26 mouse cellular contexts compared by ENCODE assay signal in genomic region chr7:112511309-112511708, GRCm38 (mm10).
DNase-seq lines count a peak whose midpoint lies in the region; ATAC-seq lines count a peak whose summit lies in the region.
"Had no signal": no experiment of that assay in that cellular context is flagged by ENCODE, and none has a peak within 500 bp of the region (broad histone marks: within the 10 kb centered on the region; RNA-seq: fewer than 3 reads in every experiment).

No protein-coding gene starts in this region.

- no peak for DNase-seq in heart, adult 11 months
- DNase-seq in kidney, postnatal 10 days, result no peak
- peak; percentile 33 for DNase-seq in brain, adult 2 months (ENCODE audit: low read depth, low spot score)
- no peak for DNase-seq in ovary, adult 18-20 months (ENCODE audit: low spot score)
- no peak for DNase-seq in layer of hippocampus, adult 11-12 months (ENCODE audit: low spot score)
- DNase-seq: adrenal gland, postnatal 36 days; cerebellum, adult 11-12 months; gastrocnemius, postnatal 25 days; heart, postnatal 14 days; kidney, postnatal 25 days; liver, embryonic 13.5 days; lung, postnatal 36 days; midbrain, embryonic 14.5 days; retina, postnatal 1 day; right cerebral cortex, postnatal 4 days had no signal

- 67% methylated on average over 8 of the region's 8 CpGs for WGBS in heart, embryonic 12.5 days
- WGBS in kidney, embryonic 16.5 days, result 47% methylated on average over 8 of the region's 8 CpGs
- WGBS in embryonic facial prominence, embryonic 12.5 days, result 56% methylated on average over 8 of the region's 8 CpGs

- ATAC-seq in heart, embryonic 12.5 days (ENCODE audit: insufficient number of reproducible peaks, low FRiP score), result no peak
- ATAC-seq in kidney, embryonic 16.5 days (ENCODE audit: low FRiP score, low TSS enrichment), result no peak
- no peak for ATAC-seq in embryonic facial prominence, embryonic 12.5 days (ENCODE audit: insufficient number of reproducible peaks, insufficient read depth, low FRiP score, low TSS enrichment)
- ATAC-seq: forebrain, embryonic 16.5 days; inflammation-experienced regulatory T-cells, adult 6 months had no signal

- no peak overlapping the region for H3K4me3 ChIP-seq in heart, embryonic 12.5 days
- no peak overlapping the region for H3K4me3 ChIP-seq in kidney, embryonic 16.5 days (ENCODE audit: low read length)
- no peak overlapping the region for H3K4me3 ChIP-seq in embryonic facial prominence, embryonic 12.5 days
- H3K4me3 ChIP-seq: forebrain, embryonic 10.5 days; hindbrain, embryonic 12.5 days; limb, embryonic 13.5 days; liver, embryonic 13.5 days; lung, embryonic 15.5 days; megakaryocyte, embryonic 14.5 days; neural tube, embryonic 12.5 days had no signal

- peak overlapping the region; percentile 8; the same call in 1 of the 2 replicates for H3K27ac ChIP-seq in heart, embryonic 12.5 days (ENCODE audit: poor library complexity, severe bottlenecking)
- H3K27ac ChIP-seq in kidney, embryonic 16.5 days (ENCODE audit: low read length), result peak overlapping the region; percentile 36
- H3K27ac ChIP-seq in embryonic facial prominence, embryonic 12.5 days, result peak overlapping the region; percentile 24
- H3K27ac ChIP-seq: hindbrain, embryonic 12.5 days; limb, embryonic 13.5 days; liver, embryonic 13.5 days; lung, embryonic 15.5 days; neural tube, embryonic 12.5 days had no signal

- H3K9ac ChIP-seq in heart, embryonic 12.5 days, result no peak overlapping the region
- H3K9ac ChIP-seq in kidney, embryonic 16.5 days (replicated peaks; ENCODE audit: low read length), result no peak overlapping the region; the same call in 1 of the 2 replicates
- H3K9ac ChIP-seq in embryonic facial prominence, embryonic 12.5 days, result no peak overlapping the region
- H3K9ac ChIP-seq: hindbrain, embryonic 12.5 days; limb, embryonic 13.5 days; liver, embryonic 13.5 days; lung, embryonic 15.5 days; neural tube, embryonic 12.5 days had no signal

- no peaks in the 10 kb centered on the region for H3K27me3 ChIP-seq in heart, embryonic 12.5 days (replicated peaks)
- no peaks in the 10 kb centered on the region for H3K27me3 ChIP-seq in kidney, embryonic 16.5 days (ENCODE audit: insufficient read depth, low read length)
- H3K27me3 ChIP-seq in embryonic facial prominence, embryonic 12.5 days, result no peaks in the 10 kb centered on the region
- H3K27me3 ChIP-seq: hindbrain, embryonic 12.5 days; liver, embryonic 13.5 days; lung, embryonic 15.5 days; neural tube, embryonic 12.5 days had no signal

- no peaks in the 10 kb centered on the region for H3K36me3 ChIP-seq in heart, embryonic 12.5 days
- no peaks in the 10 kb centered on the region for H3K36me3 ChIP-seq in kidney, embryonic 16.5 days (ENCODE audit: insufficient read depth, low read length)
- no peaks in the 10 kb centered on the region for H3K36me3 ChIP-seq in embryonic facial prominence, embryonic 12.5 days
- H3K36me3 ChIP-seq: forebrain, embryonic 10.5 days; hindbrain, embryonic 12.5 days; limb, embryonic 13.5 days; liver, embryonic 13.5 days; lung, embryonic 15.5 days; neural tube, embryonic 12.5 days had no signal

- no peaks in the 10 kb centered on the region for H3K9me3 ChIP-seq in heart, embryonic 12.5 days (replicated peaks)
- H3K9me3 ChIP-seq in kidney, embryonic 16.5 days (ENCODE audit: low read length), result no peaks in the 10 kb centered on the region
- H3K9me3 ChIP-seq in embryonic facial prominence, embryonic 12.5 days, result no peaks in the 10 kb centered on the region
- H3K9me3 ChIP-seq: forebrain, embryonic 10.5 days; hindbrain, embryonic 12.5 days; limb, embryonic 13.5 days; liver, embryonic 13.5 days; lung, embryonic 15.5 days; megakaryocyte, embryonic 14.5 days; neural tube, embryonic 12.5 days had no signal

- peaks cover 68% of the 10 kb centered on the region for H3K4me1 ChIP-seq in heart, embryonic 12.5 days (replicated peaks)
- peaks cover 59% of the 10 kb centered on the region for H3K4me1 ChIP-seq in kidney, embryonic 16.5 days (ENCODE audit: insufficient read depth, low read length)
- H3K4me1 ChIP-seq in embryonic facial prominence, embryonic 12.5 days, result peaks cover 51% of the 10 kb centered on the region
- H3K4me1 ChIP-seq: megakaryocyte, embryonic 14.5 days had no signal

- no peak overlapping the region for H3K4me2 ChIP-seq in heart, embryonic 12.5 days
- H3K4me2 ChIP-seq in kidney, embryonic 16.5 days (replicated peaks; ENCODE audit: low read depth, low read length), result no peak overlapping the region
- H3K4me2 ChIP-seq in embryonic facial prominence, embryonic 12.5 days (replicated peaks), result no peak overlapping the region
- H3K4me2 ChIP-seq: hindbrain, embryonic 12.5 days; limb, embryonic 13.5 days; liver, embryonic 13.5 days; lung, embryonic 15.5 days; neural tube, embryonic 12.5 days had no signal
